Mouse (Mus musculus) lung, postnatal 0 days (tissue): ENCODE measurements around the gene Odf3b. TPM values are rescaled to one million over a fixed set of nuclear protein-coding genes. Genes with fewer than 3 reads are reported as not detected.

ENCODE experiments used
- ATAC-seq: fragments of 200-750 bp; cut with Nextera tagmentation; 2 replicates; pipeline ENCODE4 v1.8.0; 2017; ENCODE audit warnings: moderate library complexity
- DNase-seq: peaks from one replicate; pipeline ENCODE4 v3.0.0-alpha.2; 2016; ENCODE audit warnings: low spot score
- H3K27ac ChIP-seq: fragments of 300-500 bp; sonication (generic); 2 replicates; pipeline ENCODE4 v1.5.1; 2014; ENCODE audit warnings: antibody characterized with exemption, mild to moderate bottlenecking, low read length, mixed read lengths
- H3K27me3 ChIP-seq: fragments of 300-500 bp; sonication (generic); replicated peaks from 2 replicates; pipeline ENCODE4 v1.6.1; 2014; ENCODE audit warnings: low read length, mixed read lengths; ENCODE audit not compliant: insufficient read depth
- H3K36me3 ChIP-seq: fragments of 300-500 bp; sonication (generic); 2 replicates; pipeline ENCODE4 v1.6.1; 2014; ENCODE audit warnings: low read length, mixed read lengths; ENCODE audit not compliant: insufficient read depth
- H3K4me1 ChIP-seq: fragments of 300-500 bp; sonication (generic); 2 replicates; pipeline ENCODE4 v1.6.1; 2014; ENCODE audit warnings: antibody characterized with exemption, low read depth, low read length, mixed read lengths; ENCODE audit not compliant: insufficient read depth
- H3K4me2 ChIP-seq: fragments of 300-500 bp; sonication (generic); replicated peaks from 2 replicates; pipeline ENCODE4 v1.6.1; 2014; ENCODE audit warnings: low read depth, mild to moderate bottlenecking, low read length, moderate library complexity, mixed read lengths
- H3K4me3 ChIP-seq: fragments of 300-500 bp; sonication (generic); 2 replicates; pipeline ENCODE4 v1.5.1; 2014; ENCODE audit warnings: low read depth, low read length
- H3K9ac ChIP-seq: fragments of 300-500 bp; sonication (generic); replicated peaks from 2 replicates; pipeline ENCODE4 v1.6.1; 2014; ENCODE audit warnings: low read depth, mild to moderate bottlenecking
- H3K9me3 ChIP-seq: fragments of 300-500 bp; sonication (generic); 2 replicates; pipeline ENCODE4 v1.6.1; 2016; ENCODE audit warnings: low read length, mixed read lengths
- CTCF ChIP-seq: IDR thresholded peaks from 2 replicates; pipeline ENCODE4 v1.5.1; 2016; ENCODE audit warnings: antibody characterized with exemption, mild to moderate bottlenecking
- EP300 ChIP-seq: IDR thresholded peaks from 2 replicates; pipeline ENCODE4 v1.6.1; 2016; ENCODE audit warnings: antibody characterized with exemption, mild to moderate bottlenecking, control low read depth
- WGBS: fragments of 180-500 bp; shearing (Covaris S2); extraction: QIAGEN DNeasy Blood & Tissue Kit; methylation state at CpG from one replicate; pipeline ENCODE4 v1.1.7; 2014; 5-methylcytosine and 5-hydroxymethylcytosine counted together
- polyA plus RNA-seq: library from polyadenylated mRNA; unstranded; fragments of >200 nt; fragmentation: Nextera tagmentation; extraction: Ambion mirVana; gene quantifications from 2 replicates; pipeline ENCODE4 v1.2.1, GENCODE M21; 2015

Gene Odf3b
- polyA plus RNA-seq, 1 experiment from 2014 or later: 34.9 TPM

DNA sequence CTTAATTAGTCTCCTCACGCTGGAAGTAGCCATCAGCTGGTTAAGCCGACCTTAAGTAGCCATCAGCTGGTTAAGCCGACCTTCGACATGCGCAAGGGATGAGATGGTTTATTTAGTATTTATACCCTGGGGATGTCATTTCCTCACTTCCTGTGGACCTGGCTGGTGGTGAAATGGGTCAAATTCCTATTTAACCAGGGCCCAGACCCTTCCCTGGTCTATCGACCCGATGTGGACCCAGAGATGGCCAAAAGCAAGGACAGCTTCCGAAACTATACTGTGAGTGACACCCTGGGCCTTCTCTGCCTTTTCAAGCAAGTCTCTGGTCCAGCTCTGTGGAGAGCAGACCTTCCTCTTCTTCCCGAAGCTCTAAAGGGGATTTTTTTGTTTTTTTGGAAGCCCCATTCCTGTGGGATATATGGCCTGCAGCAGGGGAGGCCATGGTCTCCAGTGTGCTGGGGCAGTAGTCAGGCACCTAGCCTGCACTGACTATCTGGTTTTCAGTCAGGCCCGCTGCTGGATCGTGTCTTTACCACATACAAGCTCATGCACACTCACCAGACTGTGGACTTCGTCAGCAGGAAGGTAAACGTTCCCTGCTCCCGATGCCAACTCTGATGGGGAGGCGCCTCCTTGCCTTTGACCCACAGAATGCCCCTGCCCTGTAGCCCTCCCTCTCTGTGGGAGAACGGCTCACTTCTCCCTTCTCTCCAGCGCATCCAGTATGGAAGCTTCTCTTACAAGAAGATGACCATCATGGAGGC, 44.1 kb downstream of the Odf3b start:
- DNase-seq: no peak
- 77% methylated on average over 17 of the region's 17 CpGs for WGBS

DNA sequence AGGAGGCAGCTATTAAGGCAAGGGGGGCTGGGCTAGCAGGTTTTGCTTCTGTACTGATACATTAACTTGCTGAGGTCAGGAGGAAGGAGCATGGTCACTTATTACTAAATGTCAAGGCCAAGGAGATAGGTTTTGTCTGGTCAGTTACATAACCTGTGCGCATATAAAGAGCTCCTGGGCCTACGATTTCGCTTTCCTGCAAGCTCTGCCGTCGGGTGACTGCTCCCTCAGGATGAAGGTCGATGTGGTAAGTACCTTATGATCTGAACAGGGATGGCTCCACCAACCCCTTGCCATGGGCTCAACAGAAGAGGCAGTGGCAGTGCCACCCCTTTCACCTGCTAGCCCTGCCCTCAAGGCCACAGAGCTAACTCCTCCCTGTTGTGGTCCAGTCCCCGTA, 44.8 kb downstream of the Odf3b start, which contains the start of gene Miox:
Gene Miox, plus strand, starts transcription at position 128 of the 400 bp plus-strand sequence.
- H3K9ac ChIP-seq: no peak within 1 kb of the TSS
- no peak within 1 kb of the TSS for H3K4me3 ChIP-seq
- H3K27me3 ChIP-seq: no peaks in the 10 kb centered on the region
- no peak within 1 kb of the TSS for H3K27ac ChIP-seq
- TF ChIP-seq CTCF: no peak
- no peak for TF ChIP-seq EP300
- ATAC-seq (no peak), DNase-seq (no peak)
- H3K9me3 ChIP-seq: no peaks in the 10 kb centered on the region
- H3K4me1 ChIP-seq: no peaks in the 10 kb centered on the region
- no peak within 1 kb of the TSS for H3K4me2 ChIP-seq
- 87% methylated on average over 7 of the region's 7 CpGs for WGBS
- H3K36me3 ChIP-seq: no peaks in the 10 kb centered on the region

More for the DNA sequence above, 44.1 kb downstream of the Odf3b start:
- H3K4me1 ChIP-seq: no peaks in the 10 kb centered on the region
- H3K4me2 ChIP-seq: no peak overlapping the region
- TF ChIP-seq CTCF (no peak), EP300 (no peak)
- no peaks in the 10 kb centered on the region for H3K27me3 ChIP-seq
- no peak overlapping the region for H3K27ac ChIP-seq
- H3K9ac ChIP-seq: no peak overlapping the region
- ATAC-seq: no peak
- H3K9me3 ChIP-seq: no peaks in the 10 kb centered on the region
- H3K4me3 ChIP-seq: no peak overlapping the region
- H3K36me3 ChIP-seq: no peaks in the 10 kb centered on the region

Other genes starting within 250 kb of the Odf3b start
- 13.0 and 14.4 TPM in 2 replicates for gene Mapk12, start 238.6 kb downstream of the Odf3b start, polyA plus RNA-seq
- gene Mapk11, start 229.7 kb downstream of the Odf3b start, polyA plus RNA-seq: 7.4 and 8.5 TPM in 2 replicates
- gene Plxnb2, start 198.5 kb downstream of the Odf3b start, polyA plus RNA-seq: 73.1 and 104 TPM in 2 replicates
- 4.4 and 5.0 TPM in 2 replicates for gene Dennd6b, start 182.8 kb downstream of the Odf3b start, polyA plus RNA-seq
- gene Ppp6r2, start 167.7 kb downstream of the Odf3b start, polyA plus RNA-seq: 22.7 and 24.1 TPM in 2 replicates
- gene Sbf1, start 64.0 kb downstream of the Odf3b start, polyA plus RNA-seq: 28.1 and 30.9 TPM in 2 replicates
- gene Adm2, start 56.6 kb downstream of the Odf3b start, polyA plus RNA-seq: 0.11 and 0.12 TPM in 2 replicates
- not detected in 2 replicates for gene Miox, start 44.9 kb downstream of the Odf3b start, polyA plus RNA-seq
- gene Lmf2, start 23.6 kb downstream of the Odf3b start, polyA plus RNA-seq: 44.8 and 48.1 TPM in 2 replicates
- gene Ncaph2, start 23.6 kb downstream of the Odf3b start, polyA plus RNA-seq: 73.7 and 80.7 TPM in 2 replicates
- gene Sco2, start 5.4 kb downstream of the Odf3b start, polyA plus RNA-seq: 5.9 and 8.7 TPM in 2 replicates
- 2.1 and 2.2 TPM in 2 replicates for gene Tymp, start 2.2 kb downstream of the Odf3b start, polyA plus RNA-seq
- gene Klhdc7b, start 5.6 kb upstream of the Odf3b start, polyA plus RNA-seq: not detected in 2 replicates
- not detected in 2 replicates for gene Syce3, start 31.2 kb upstream of the Odf3b start, polyA plus RNA-seq
- gene Cpt1b, start 46.6 kb upstream of the Odf3b start, polyA plus RNA-seq: 3.3 and 4.3 TPM in 2 replicates
- gene C730034F03Rik, start 50.3 kb upstream of the Odf3b start, polyA plus RNA-seq: 2.2 and 3.0 TPM in 2 replicates
- gene Gm44502, start 50.4 kb upstream of the Odf3b start, polyA plus RNA-seq: not detected in 2 replicates
- gene Chkb, start 50.6 kb upstream of the Odf3b start, polyA plus RNA-seq: 64.9 and 71.2 TPM in 2 replicates
- 0.06 and 0.14 TPM in 2 replicates for gene Mapk8ip2, start 74.6 kb upstream of the Odf3b start, polyA plus RNA-seq
- gene Arsa, start 98.1 kb upstream of the Odf3b start, polyA plus RNA-seq: 22.4 and 23.3 TPM in 2 replicates
- gene Shank3, start 120.3 kb upstream of the Odf3b start, polyA plus RNA-seq: 1.8 and 2.2 TPM in 2 replicates
- 0.08 TPM in 1 of 2 replicates, not detected in the other for gene Acr, start 189.0 kb upstream of the Odf3b start, polyA plus RNA-seq
- gene Rabl2, start 212.6 kb upstream of the Odf3b start, polyA plus RNA-seq: 23.1 and 24.2 TPM in 2 replicates